Mouse (Mus musculus) liver, embryonic 13.5 days (tissue): ENCODE measurements around the gene Hspb8. TPM values are rescaled to one million over a fixed set of nuclear protein-coding genes. Genes with fewer than 3 reads are reported as not detected.

ENCODE experiments used
- ATAC-seq: fragments of 200-750 bp; cut with Nextera tagmentation; 2 replicates; pipeline ENCODE4 v1.8.0; 2017; ENCODE audit warnings: low read depth, mild to moderate bottlenecking, moderate number of reproducible peaks, moderate library complexity
- DNase-seq: peaks from one replicate; pipeline ENCODE4 v3.0.0; 2022
- H3K27ac ChIP-seq: fragments of 300-500 bp; sonication (generic); 2 replicates; pipeline ENCODE4 v1.5.1; 2015; ENCODE audit warnings: moderate library complexity, mild to moderate bottlenecking, inconsistent platforms
- H3K27me3 ChIP-seq: fragments of 300-500 bp; sonication (generic); 2 replicates; pipeline ENCODE4 v1.6.1; 2015; ENCODE audit warnings: mild to moderate bottlenecking, inconsistent platforms
- H3K36me3 ChIP-seq: fragments of 300-500 bp; sonication (generic); 2 replicates; pipeline ENCODE4 v1.6.1; 2015; ENCODE audit warnings: mild to moderate bottlenecking, inconsistent platforms
- H3K4me1 ChIP-seq: fragments of 300-500 bp; sonication (generic); replicated peaks from 2 replicates; pipeline ENCODE4 v1.6.1; 2015; ENCODE audit warnings: inconsistent platforms
- H3K4me2 ChIP-seq: fragments of 300-500 bp; sonication (generic); 2 replicates; pipeline ENCODE4 v1.6.1; 2015; ENCODE audit warnings: inconsistent platforms, mild to moderate bottlenecking, moderate library complexity
- H3K4me3 ChIP-seq: fragments of 300-500 bp; sonication (generic); replicated peaks from 2 replicates; pipeline ENCODE4 v1.5.1; 2015; ENCODE audit warnings: mild to moderate bottlenecking, inconsistent platforms
- H3K9ac ChIP-seq: fragments of 300-500 bp; sonication (generic); 2 replicates; pipeline ENCODE4 v1.6.1; 2015; ENCODE audit warnings: mild to moderate bottlenecking, inconsistent platforms
- H3K9me3 ChIP-seq: fragments of 300-500 bp; sonication (generic); replicated peaks from 2 replicates; pipeline ENCODE4 v1.6.1; 2016; ENCODE audit warnings: inconsistent platforms
- WGBS: fragments of 180-500 bp; shearing (Covaris S2); methylation state at CpG from one replicate; pipeline ENCODE4 v1.1.7; 2015; ENCODE audit not compliant: insufficient replicate concordance; 5-methylcytosine and 5-hydroxymethylcytosine counted together
- polyA plus RNA-seq: library from polyadenylated mRNA; unstranded; fragments of >200 nt; fragmentation: Nextera tagmentation; extraction: Ambion mirVana; gene quantifications from 2 replicates; pipeline ENCODE4 v1.2.1, GENCODE M21; 2015

Gene Hspb8
- polyA plus RNA-seq, result 1.1 and 1.6 TPM in 2 replicates

GRCm38 (mm10) chr5:116422699-116423201, at the start of gene Hspb8:
Gene Hspb8, minus strand, starts transcription at chr5:116422864.
- no peaks in the 10 kb centered on the region for H3K36me3 ChIP-seq
- H3K9ac ChIP-seq, result 0 out of 2 replicates have a peak within 1 kb of the TSS, but pooled peaks have one; percentile 22
- 2% methylated on average over 20 of the region's 20 CpGs for WGBS
- 0 out of 2 replicates have a peak, but pooled peaks cover 3% of the 10 kb centered on the region for H3K4me1 ChIP-seq
- H3K9me3 ChIP-seq, result no peaks in the 10 kb centered on the region
- H3K4me3 ChIP-seq, result peak within 1 kb of the TSS; percentile 35
- peak; percentile 31 for DNase-seq
- ATAC-seq, result peak; percentile 61
- no peak within 1 kb of the TSS for H3K27ac ChIP-seq
- no peaks in the 10 kb centered on the region for H3K27me3 ChIP-seq
- H3K4me2 ChIP-seq, result peak within 1 kb of the TSS; percentile 52

- Histone ChIP-seq H3K36me3 (no peaks in the 10 kb centered on the region), H3K4me2 (no peak overlapping the region), H3K4me1 (no peaks in the 10 kb centered on the region), H3K4me3 (no peak overlapping the region), H3K27me3 (no peaks in the 10 kb centered on the region), H3K27ac (no peak overlapping the region), H3K9ac (no peak overlapping the region), H3K9me3 (no peaks in the 10 kb centered on the region)
- DNase-seq (no peak), ATAC-seq (no peak)
- 59% methylated on average over 11 of the region's 11 CpGs for WGBS
Observed at GRCm38 (mm10) chr5:116461354-116462042, 38.8 kb upstream of the Hspb8 start.

DNA sequence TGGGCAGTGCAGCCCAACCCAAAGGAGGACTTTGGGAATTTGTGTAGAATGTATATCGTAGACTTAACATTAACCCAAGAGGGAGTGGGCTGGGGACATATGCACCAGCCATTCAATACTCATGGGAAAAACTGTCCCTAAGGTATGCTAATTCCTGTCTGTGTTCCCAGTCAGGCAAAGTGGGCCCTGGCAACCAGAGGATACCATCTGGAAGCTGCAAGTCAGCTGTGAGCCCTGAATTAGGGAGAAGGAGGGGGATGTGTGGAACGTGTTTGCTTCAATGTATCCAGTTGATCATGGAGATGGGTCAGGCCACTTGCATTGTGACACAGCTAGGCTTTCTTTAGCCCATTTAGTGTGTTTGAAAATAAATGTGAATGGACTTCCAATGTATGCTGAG, 37.3 kb upstream of the Hspb8 start:
- Histone ChIP-seq H3K4me2 (no peak overlapping the region), H3K27ac (no peak overlapping the region), H3K36me3 (no peaks in the 10 kb centered on the region), H3K27me3 (no peaks in the 10 kb centered on the region), H3K4me1 (no peaks in the 10 kb centered on the region), H3K4me3 (no peak overlapping the region), H3K9ac (no peak overlapping the region), H3K9me3 (no peaks in the 10 kb centered on the region)
- DNase-seq (no peak), ATAC-seq (no peak)
- WGBS, result 66% methylated on average over 2 of the region's 2 CpGs

GRCm38 (mm10) chr5:116457791-116458190, 35.1 kb upstream of the Hspb8 start:
- no peaks in the 10 kb centered on the region for H3K4me1 ChIP-seq
- no peak overlapping the region for H3K9ac ChIP-seq
- no peak overlapping the region for H3K4me2 ChIP-seq
- DNase-seq (no peak), ATAC-seq (no peak)
- no peak overlapping the region for H3K4me3 ChIP-seq
- no peaks in the 10 kb centered on the region for H3K36me3 ChIP-seq
- H3K27ac ChIP-seq, result no peak overlapping the region
- H3K9me3 ChIP-seq, result no peaks in the 10 kb centered on the region
- H3K27me3 ChIP-seq, result no peaks in the 10 kb centered on the region
- 65% methylated on average over 7 of the region's 7 CpGs for WGBS

GRCm38 (mm10) chr5:116456796-116457515, 34.3 kb upstream of the Hspb8 start:
- Histone ChIP-seq H3K9me3 (no peaks in the 10 kb centered on the region), H3K27me3 (no peaks in the 10 kb centered on the region), H3K36me3 (no peaks in the 10 kb centered on the region), H3K9ac (no peak overlapping the region), H3K4me1 (no peaks in the 10 kb centered on the region), H3K4me2 (no peak overlapping the region), H3K27ac (no peak overlapping the region), H3K4me3 (no peak overlapping the region)
- ATAC-seq (no peak), DNase-seq (no peak)
- 26% methylated on average over 10 of the region's 10 CpGs for WGBS

DNA sequence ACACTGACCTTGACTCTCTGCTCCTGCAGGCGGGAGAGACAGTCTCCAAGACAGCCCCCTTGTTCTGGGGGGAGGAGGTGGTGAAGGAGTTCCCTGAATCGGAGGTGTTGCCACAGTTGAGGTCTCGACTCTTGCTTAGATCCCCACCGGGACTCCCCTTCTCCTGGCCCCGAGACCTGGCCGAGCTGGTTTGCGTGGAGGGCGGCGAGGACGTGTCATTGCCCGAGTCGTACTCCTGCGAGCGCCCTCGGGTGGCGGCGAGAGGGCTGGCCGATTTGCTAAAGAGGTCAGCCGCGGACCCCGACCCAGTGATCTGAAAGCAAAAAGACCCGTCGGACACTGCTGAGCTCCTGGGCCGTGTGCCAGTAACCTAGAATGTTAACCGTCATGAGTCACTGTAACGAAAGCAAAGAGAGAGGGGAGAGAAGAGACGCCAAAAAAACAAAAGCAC, 30.8 kb upstream of the Hspb8 start:
- DNase-seq, result peak; percentile 8
- ATAC-seq, result no peak
- Histone ChIP-seq H3K9me3 (no peaks in the 10 kb centered on the region), H3K4me3 (peak overlapping the region; percentile 27; the same call in 1 of the 2 replicates), H3K4me1 (no peaks in the 10 kb centered on the region), H3K27me3 (peaks cover 9% of the 10 kb centered on the region; the same call in 1 of the 2 replicates), H3K27ac (no peak overlapping the region), H3K4me2 (peak overlapping the region; percentile 42), H3K9ac (no peak overlapping the region), H3K36me3 (no peaks in the 10 kb centered on the region)
- 3% methylated on average over 27 of the region's 27 CpGs for WGBS

- H3K9ac ChIP-seq, result no peak overlapping the region
- no peak for DNase-seq
- WGBS, result 59% methylated on average over 8 of the region's 8 CpGs
Observed at GRCm38 (mm10) chr5:116450901-116451300, 28.2 kb upstream of the Hspb8 start.

GRCm38 (mm10) chr5:116449522-116450225, 27.0 kb upstream of the Hspb8 start:
- no peak for DNase-seq
- 32% methylated on average over 8 of the region's 8 CpGs for WGBS
- no peak overlapping the region for H3K27ac ChIP-seq

More at GRCm38 (mm10) chr5:116450901-116451300, 28.2 kb upstream of the Hspb8 start:
- no peaks in the 10 kb centered on the region for H3K36me3 ChIP-seq
- H3K27me3 ChIP-seq, result peaks cover 18% of the 10 kb centered on the region; the same call in 1 of the 2 replicates
- no peaks in the 10 kb centered on the region for H3K9me3 ChIP-seq
- H3K4me1 ChIP-seq, result no peaks in the 10 kb centered on the region
- H3K27ac ChIP-seq, result no peak overlapping the region
- H3K4me2 ChIP-seq, result no peak overlapping the region
- H3K4me3 ChIP-seq, result no peak overlapping the region
- ATAC-seq, result no peak

DNA sequence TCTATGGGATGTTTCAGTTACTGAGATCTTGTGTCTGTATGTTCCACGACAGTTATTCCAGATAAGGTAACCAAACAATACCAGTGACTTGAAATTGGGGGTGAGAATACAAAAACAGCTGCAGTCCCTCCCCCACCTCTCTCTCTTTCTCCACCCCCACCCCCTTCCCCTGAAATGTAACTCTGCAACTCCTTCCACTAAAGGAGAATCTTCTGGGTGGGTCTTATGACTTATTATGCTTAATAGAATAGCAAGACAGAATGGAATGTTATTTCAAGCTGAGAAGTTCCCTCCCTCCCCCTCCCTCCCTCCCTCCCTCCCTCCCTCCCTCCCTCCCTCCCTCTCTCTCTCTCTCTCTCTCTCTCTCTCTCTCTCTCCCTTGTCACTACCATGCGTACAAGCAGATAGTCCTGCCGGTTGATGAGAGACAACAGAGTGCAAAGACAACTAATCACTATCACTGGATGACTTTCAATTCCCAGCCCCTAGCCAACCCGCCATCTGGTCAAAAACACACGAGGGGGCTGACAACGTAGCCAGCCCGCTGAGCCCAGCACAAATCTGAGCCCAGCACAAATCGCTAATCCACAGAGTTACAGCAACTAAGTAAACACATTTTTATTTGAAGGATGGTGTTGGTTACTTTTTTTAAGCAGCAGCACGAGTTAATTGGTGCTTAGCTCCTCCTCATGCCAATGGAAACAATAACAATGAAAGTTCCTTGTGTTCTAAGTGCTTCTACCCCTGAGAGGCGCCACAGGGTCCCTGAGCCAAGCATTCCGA, 25.9 kb upstream of the Hspb8 start:
- ATAC-seq (no peak), DNase-seq (no peak)
- no peak overlapping the region for H3K9ac ChIP-seq
- H3K36me3 ChIP-seq, result no peaks in the 10 kb centered on the region
- peaks cover 21% of the 10 kb centered on the region for H3K27me3 ChIP-seq
- H3K4me1 ChIP-seq, result no peaks in the 10 kb centered on the region; the same call in 1 of the 2 replicates
- H3K4me3 ChIP-seq, result no peak overlapping the region
- no peaks in the 10 kb centered on the region for H3K9me3 ChIP-seq
- 5% methylated on average over 10 of the region's 11 CpGs for WGBS
- peak overlapping the region; percentile 26; the same call in 1 of the 2 replicates for H3K4me2 ChIP-seq
- no peak overlapping the region for H3K27ac ChIP-seq

More at GRCm38 (mm10) chr5:116449522-116450225, 27.0 kb upstream of the Hspb8 start:
- H3K36me3 ChIP-seq, result no peaks in the 10 kb centered on the region
- H3K27me3 ChIP-seq, result peaks cover 18% of the 10 kb centered on the region
- no peaks in the 10 kb centered on the region for H3K9me3 ChIP-seq
- no peak overlapping the region for H3K4me3 ChIP-seq
- no peaks in the 10 kb centered on the region; the same call in 1 of the 2 replicates for H3K4me1 ChIP-seq
- H3K4me2 ChIP-seq, result no peak overlapping the region
- no peak overlapping the region for H3K9ac ChIP-seq
- ATAC-seq, result no peak

GRCm38 (mm10) chr5:116447821-116448350, 25.2 kb upstream of the Hspb8 start:
- ATAC-seq (no peak), DNase-seq (no peak)
- Histone ChIP-seq H3K9ac (no peak overlapping the region), H3K4me1 (no peaks in the 10 kb centered on the region; the same call in 1 of the 2 replicates), H3K4me3 (no peak overlapping the region), H3K27me3 (peaks cover 21% of the 10 kb centered on the region), H3K4me2 (peak overlapping the region; percentile 26; the same call in 1 of the 2 replicates), H3K27ac (no peak overlapping the region), H3K9me3 (no peaks in the 10 kb centered on the region), H3K36me3 (no peaks in the 10 kb centered on the region)
- 25% methylated on average over 11 of the region's 11 CpGs for WGBS
